Comparison of ENCODE assay signal across 18 mouse cellular contexts in genomic region chr17:67124294-67124693, GRCm38 (mm10).
DNase-seq lines count a peak whose midpoint lies in the region; ATAC-seq and TF ChIP-seq lines count a peak whose summit lies in the region.
"Had no signal": no experiment of that assay in that cellular context is flagged by ENCODE, and none has a peak within 500 bp of the region (broad histone marks: within the 10 kb centered on the region; RNA-seq: fewer than 3 reads in every experiment).

No protein-coding gene starts in this region.

- H3K27me3 ChIP-seq in lung, postnatal 0 days (replicated peaks; ENCODE audit: insufficient read depth, low read length), result no peaks in the 10 kb centered on the region
- H3K27me3 ChIP-seq in C2C12 (ENCODE audit: control insufficient read depth, insufficient read depth, insufficient read length), result no peaks in the 10 kb centered on the region
- H3K27me3 ChIP-seq: CH12.LX; embryonic facial prominence, embryonic 12.5 days; heart, embryonic 15.5 days; limb, embryonic 15.5 days had no signal

- WGBS in lung, postnatal 0 days, result 38% methylated on average over 5 of the region's 5 CpGs
- WGBS in lung, adult 2 months, result 28% methylated on average over 5 of the region's 5 CpGs

- H3ac ChIP-seq in C2C12 (ENCODE audit: control insufficient read depth, insufficient read length, low read depth), result no peak overlapping the region

- no peaks in the 10 kb centered on the region for H3K9me3 ChIP-seq in lung, postnatal 0 days (ENCODE audit: low read length)
- H3K9me3 ChIP-seq: embryonic facial prominence, embryonic 12.5 days; forebrain, embryonic 15.5 days; heart, embryonic 15.5 days; limb, embryonic 15.5 days had no signal

- H3K9ac ChIP-seq in lung, postnatal 0 days (replicated peaks; ENCODE audit: low read depth), result no peak overlapping the region
- H3K9ac ChIP-seq: embryonic facial prominence, embryonic 12.5 days; forebrain, embryonic 15.5 days; heart, embryonic 15.5 days; limb, embryonic 15.5 days had no signal

- 0 out of 2 replicates have a peak overlapping the region, but pooled peaks have one; percentile 73 for H3K27ac ChIP-seq in gastrocnemius, adult 2 months
- no peak overlapping the region for H3K27ac ChIP-seq in lung, postnatal 0 days (ENCODE audit: low read length)
- H3K27ac ChIP-seq in embryonic fibroblast, embryonic 13.5 days (ENCODE audit: insufficient read depth, low read length), result peak overlapping the region; percentile 75
- H3K27ac ChIP-seq: embryonic facial prominence, embryonic 12.5 days; forebrain, embryonic 15.5 days; heart, embryonic 15.5 days; left cerebral cortex, adult 2 months; macrophage had no signal

- no peaks in the 10 kb centered on the region for H3K79me3 ChIP-seq in C2C12 (ENCODE audit: low read depth)

- no peak for TF ChIP-seq POLR2A in lung, adult 2 months (IDR thresholded peaks at IDR 0.05; ENCODE audit: borderline replicate concordance, extremely low read depth, low read depth, low read length)
- no peak for TF ChIP-seq POLR2A in embryonic fibroblast, embryonic 13.5 days (IDR thresholded peaks at IDR 0.05; ENCODE audit: low read depth, low read length)

- no peak for DNase-seq in gastrocnemius, adult 2 months
- no peak for DNase-seq in gastrocnemius, postnatal 4 days (ENCODE audit: low spot score in 2 of 2)
- DNase-seq in lung, postnatal 0 days (ENCODE audit: low spot score), result peak; percentile 56
- DNase-seq in lung, adult 2 months, result no peak
- no peak for DNase-seq in urinary bladder, postnatal 36 days (ENCODE audit: low spot score in 2 of 2)
- DNase-seq: gastrocnemius, postnatal 25 days; right cerebral cortex, postnatal 14 days; thymus, adult 18-20 months had no signal

- TF ChIP-seq EP300 in lung, postnatal 0 days (IDR thresholded peaks at IDR 0.05), result 0 out of 2 replicates have a peak, but pooled peaks have one; percentile 9

- no peak overlapping the region for H3K4me3 ChIP-seq in gastrocnemius, adult 2 months
- H3K4me3 ChIP-seq in lung, postnatal 0 days (ENCODE audit: low read depth, low read length), result no peak overlapping the region
- no peak overlapping the region for H3K4me3 ChIP-seq in lung, adult 2 months (replicated peaks; ENCODE audit: extremely low read depth, low read depth, low read length)
- no peak overlapping the region for H3K4me3 ChIP-seq in C2C12 (ENCODE audit: insufficient read depth, poor library complexity, severe bottlenecking)
- no peak overlapping the region for H3K4me3 ChIP-seq in embryonic fibroblast, embryonic 13.5 days (ENCODE audit: insufficient read depth, low read length)
- H3K4me3 ChIP-seq: embryonic facial prominence, embryonic 12.5 days; forebrain, embryonic 15.5 days; heart, embryonic 15.5 days; left cerebral cortex, adult 2 months; limb, embryonic 15.5 days had no signal

- peaks cover 13% of the 10 kb centered on the region; the same call in 1 of the 2 replicates for H3K4me1 ChIP-seq in lung, postnatal 0 days (ENCODE audit: insufficient read depth, low read depth, low read length)
- H3K4me1 ChIP-seq in lung, adult 2 months (ENCODE audit: control insufficient read depth, insufficient read depth, low read length), result peaks cover 20% of the 10 kb centered on the region
- H3K4me1 ChIP-seq in embryonic fibroblast, embryonic 13.5 days (ENCODE audit: control insufficient read depth, insufficient read depth, low read length), result peaks cover 25% of the 10 kb centered on the region
- H3K4me1 ChIP-seq: heart, embryonic 15.5 days had no signal

- peak; percentile 80 for ATAC-seq in lung, postnatal 0 days
- no peak for ATAC-seq in erythroblast, adult 5-6 weeks (replicated peaks; ENCODE audit: low FRiP score, poor library complexity, severe bottlenecking)
- ATAC-seq: forebrain, embryonic 15.5 days had no signal

- no peak for TF ChIP-seq CTCF in gastrocnemius, adult 2 months (IDR thresholded peaks at IDR 0.05)
- no peak for TF ChIP-seq CTCF in lung, postnatal 0 days (IDR thresholded peaks at IDR 0.05)
- TF ChIP-seq CTCF in lung, adult 2 months (IDR thresholded peaks at IDR 0.05; ENCODE audit: insufficient read depth, low read length), result no peak
- no peak for TF ChIP-seq CTCF in C2C12 (IDR thresholded peaks at IDR 0.05; ENCODE audit: control insufficient read depth, insufficient read depth, insufficient read length)
- no peak for TF ChIP-seq CTCF in embryonic fibroblast, embryonic 13.5 days (IDR thresholded peaks at IDR 0.05; ENCODE audit: borderline replicate concordance, insufficient read depth, low read length)

- intact Hi-C loops in gastrocnemius, adult 2 months (cut with DNase I), result no loop called here

- no peaks in the 10 kb centered on the region for H3K36me3 ChIP-seq in lung, postnatal 0 days (ENCODE audit: insufficient read depth, low read length)
- no peaks in the 10 kb centered on the region for H3K36me3 ChIP-seq in C2C12 (ENCODE audit: control insufficient read depth, insufficient read depth)
- H3K36me3 ChIP-seq: embryonic facial prominence, embryonic 12.5 days; forebrain, embryonic 15.5 days; heart, embryonic 15.5 days; limb, embryonic 15.5 days had no signal

- H3K4me2 ChIP-seq in lung, postnatal 0 days (replicated peaks; ENCODE audit: low read depth, low read length), result no peak overlapping the region
- H3K4me2 ChIP-seq: embryonic facial prominence, embryonic 12.5 days; forebrain, embryonic 15.5 days; heart, embryonic 15.5 days; limb, embryonic 15.5 days had no signal

- no peaks in the 10 kb centered on the region for H3K79me2 ChIP-seq in C2C12 (ENCODE audit: control insufficient read depth, insufficient read depth)

TF ChIP-seq in C2C12, 6 proteins besides CTCF, POLR2A, EP300 and RAD21:
- TF ChIP-seq MAX (IDR thresholded peaks at IDR 0.05) (no peak), USF1 (IDR thresholded peaks at IDR 0.05; ENCODE audit: low read depth) (peak; percentile 96), FOSL1 (IDR thresholded peaks at IDR 0.05; ENCODE audit: insufficient read depth, low read length, poor library complexity, severe bottlenecking) (no peak)
